Mouse (Mus musculus) midbrain, postnatal 0 days (tissue): ENCODE results near the gene Pde11a. TPM values are rescaled to one million over a fixed set of nuclear protein-coding genes. Genes with fewer than 3 reads are reported as not detected.

ENCODE experiments used
- ATAC-seq: fragments of 200-750 bp; cut with Nextera tagmentation; 2 replicates; pipeline ENCODE4 v1.8.0; 2017; ENCODE audit warnings: moderate number of reproducible peaks, mild to moderate bottlenecking, moderate TSS enrichment, moderate library complexity; ENCODE audit not compliant: low FRiP score
- DNase-seq: peaks from one replicate; pipeline ENCODE4 v3.0.0-alpha.2; 2015; ENCODE audit warnings: low spot score
- H3K27ac ChIP-seq: fragments of 300-500 bp; sonication (generic); 2 replicates; pipeline ENCODE4 v1.5.1; 2014; ENCODE audit warnings: low read depth, mild to moderate bottlenecking, low read length, mixed read lengths
- H3K27me3 ChIP-seq: fragments of 300-500 bp; sonication (generic); 2 replicates; pipeline ENCODE4 v1.6.1; 2014; ENCODE audit warnings: low read length, control low read depth, mixed read lengths; ENCODE audit not compliant: insufficient read depth
- H3K36me3 ChIP-seq: fragments of 300-500 bp; sonication (generic); 2 replicates; pipeline ENCODE4 v1.6.1; 2014; ENCODE audit warnings: low read length, control low read depth, mixed read lengths; ENCODE audit not compliant: insufficient read depth
- H3K4me1 ChIP-seq: fragments of 300-500 bp; sonication (generic); 2 replicates; pipeline ENCODE4 v1.6.1; 2014; ENCODE audit warnings: mild to moderate bottlenecking, control low read depth, antibody characterized with exemption, low read length, mixed read lengths; ENCODE audit not compliant: insufficient read depth
- H3K4me2 ChIP-seq: fragments of 300-500 bp; sonication (generic); 2 replicates; pipeline ENCODE4 v1.6.1; 2014; ENCODE audit warnings: low read depth, mild to moderate bottlenecking, low read length, mixed read lengths; ENCODE audit not compliant: poor library complexity, severe bottlenecking
- H3K4me3 ChIP-seq: fragments of 300-500 bp; sonication (generic); 2 replicates; pipeline ENCODE4 v1.5.1; 2014; ENCODE audit warnings: low read depth, mild to moderate bottlenecking, low read length, moderate library complexity
- H3K9ac ChIP-seq: fragments of 300-500 bp; sonication (generic); replicated peaks from 2 replicates; pipeline ENCODE4 v1.6.1; 2014; ENCODE audit warnings: mild to moderate bottlenecking, low read length, moderate library complexity, mixed read lengths; ENCODE audit not compliant: poor library complexity, severe bottlenecking
- H3K9me3 ChIP-seq: fragments of 300-500 bp; sonication (generic); 2 replicates; pipeline ENCODE4 v1.6.1; 2016; ENCODE audit warnings: low read length, control low read depth
- CTCF ChIP-seq: IDR thresholded peaks from 2 replicates; pipeline ENCODE4 v1.5.1; 2016; ENCODE audit warnings: antibody characterized with exemption, mild to moderate bottlenecking
- WGBS: fragments of 180-500 bp; shearing (Covaris S2); extraction: QIAGEN DNeasy Blood & Tissue Kit; methylation state at CpG from one replicate; pipeline ENCODE4 v1.1.7; 2014; 5-methylcytosine and 5-hydroxymethylcytosine counted together
- polyA plus RNA-seq: library from polyadenylated mRNA; unstranded; fragments of >200 nt; fragmentation: Nextera tagmentation; extraction: Ambion mirVana; gene quantifications from 2 replicates; pipeline ENCODE4 v1.2.1, GENCODE M21; 2015
- total RNA-seq: library from RNA; depleted of rRNA; stranded (reverse); fragments of >200 nt; gene quantifications from 2 replicates; pipeline ENCODE4 v1.2.3, GENCODE M21; 2014

Pde11a gene
- total and polyA plus RNA-seq, 2 experiments from 2014 or later = 0.94 to 1.1 TPM

- no peak for TF ChIP-seq CTCF
These were observed 175.8 kb downstream of the Pde11a start for GRCm38 (mm10) chr2:76162822-76163221.

GRCm38 (mm10) chr2:76158973-76159372 is 179.6 kb downstream of the Pde11a start:
- no peak for TF ChIP-seq CTCF
- H3K36me3 ChIP-seq = no peaks in the 10 kb centered on the region
- ATAC-seq (no peak), DNase-seq (peak; percentile 10)
- H3K4me3 ChIP-seq = no peak overlapping the region
- H3K9me3 ChIP-seq = no peaks in the 10 kb centered on the region
- H3K4me1 ChIP-seq = no peaks in the 10 kb centered on the region
- H3K9ac ChIP-seq = no peak overlapping the region
- no peak overlapping the region for H3K27ac ChIP-seq
- no peaks in the 10 kb centered on the region for H3K27me3 ChIP-seq
- no peak overlapping the region for H3K4me2 ChIP-seq
- WGBS = 53% methylated on average over 2 of the region's 2 CpGs

More at GRCm38 (mm10) chr2:76162822-76163221, 175.8 kb downstream of the Pde11a start:
- Histone ChIP-seq H3K9me3 (no peaks in the 10 kb centered on the region), H3K27me3 (no peaks in the 10 kb centered on the region), H3K9ac (no peak overlapping the region), H3K27ac (no peak overlapping the region), H3K4me2 (no peak overlapping the region), H3K4me1 (no peaks in the 10 kb centered on the region), H3K4me3 (no peak overlapping the region), H3K36me3 (no peaks in the 10 kb centered on the region)
- ATAC-seq (no peak), DNase-seq (no peak)
- WGBS = 82% methylated on average over 4 of the region's 4 CpGs

GRCm38 (mm10) chr2:76141136-76141535 is 197.4 kb downstream of the Pde11a start:
- Histone ChIP-seq H3K9ac (no peak overlapping the region), H3K4me3 (no peak overlapping the region), H3K9me3 (no peaks in the 10 kb centered on the region), H3K36me3 (no peaks in the 10 kb centered on the region), H3K27me3 (no peaks in the 10 kb centered on the region), H3K4me2 (no peak overlapping the region), H3K4me1 (no peaks in the 10 kb centered on the region), H3K27ac (no peak overlapping the region)
- DNase-seq (no peak), ATAC-seq (no peak)
- no peak for TF ChIP-seq CTCF
- 42% methylated on average over 10 of the region's 10 CpGs for WGBS

- H3K27me3 ChIP-seq = no peaks in the 10 kb centered on the region
- H3K4me2 ChIP-seq = no peak overlapping the region
- no peak for ATAC-seq
- no peaks in the 10 kb centered on the region for H3K4me1 ChIP-seq
- H3K9ac ChIP-seq = no peak overlapping the region
- TF ChIP-seq CTCF = no peak
- H3K36me3 ChIP-seq = no peaks in the 10 kb centered on the region
- DNase-seq = no peak
- H3K4me3 ChIP-seq = no peak overlapping the region
- WGBS = 68% methylated on average over 3 of the region's 3 CpGs
- H3K27ac ChIP-seq = no peak overlapping the region
- no peaks in the 10 kb centered on the region for H3K9me3 ChIP-seq
These were observed 205.6 kb downstream of the Pde11a start for GRCm38 (mm10) chr2:76132983-76133382.

GRCm38 (mm10) chr2:76129933-76130627 is 208.5 kb downstream of the Pde11a start:
- Histone ChIP-seq H3K27me3 (no peaks in the 10 kb centered on the region), H3K9ac (no peak overlapping the region), H3K4me3 (no peak overlapping the region), H3K4me1 (no peaks in the 10 kb centered on the region), H3K36me3 (no peaks in the 10 kb centered on the region), H3K4me2 (no peak overlapping the region), H3K9me3 (no peaks in the 10 kb centered on the region), H3K27ac (no peak overlapping the region)
- no peak for TF ChIP-seq CTCF
- DNase-seq (no peak), ATAC-seq (no peak)
- 57% methylated on average over 12 of the region's 12 CpGs for WGBS

DNA sequence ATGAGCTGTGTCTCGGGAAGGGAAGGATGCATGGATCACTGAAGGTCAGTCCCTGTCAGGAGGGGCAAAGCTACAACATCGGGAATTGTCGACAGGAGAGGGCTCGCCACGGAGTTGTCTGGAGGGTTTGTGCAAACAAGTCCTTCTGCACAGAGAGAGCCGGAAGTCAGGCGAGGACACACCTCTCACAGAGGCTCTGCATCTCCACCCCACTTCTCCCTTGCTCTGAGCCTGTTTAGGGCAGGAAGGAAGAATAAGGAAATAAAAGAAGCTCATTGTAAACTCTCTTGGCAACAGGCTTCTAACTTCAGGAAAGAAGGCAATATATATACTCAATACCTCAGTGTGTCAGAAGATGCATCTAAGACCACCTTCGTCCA is 209.5 kb downstream of the Pde11a start:
- no peaks in the 10 kb centered on the region for H3K9me3 ChIP-seq
- H3K27ac ChIP-seq = no peak overlapping the region
- H3K4me3 ChIP-seq = no peak overlapping the region
- no peak overlapping the region for H3K9ac ChIP-seq
- TF ChIP-seq CTCF = no peak
- DNase-seq (no peak), ATAC-seq (no peak)
- WGBS = 70% methylated on average over 8 of the region's 8 CpGs
- no peaks in the 10 kb centered on the region for H3K36me3 ChIP-seq
- no peaks in the 10 kb centered on the region for H3K27me3 ChIP-seq
- no peaks in the 10 kb centered on the region for H3K4me1 ChIP-seq
- no peak overlapping the region for H3K4me2 ChIP-seq
